Mouse (Mus musculus) liver, embryonic 14.5 days (tissue): ENCODE results near the gene 6030458C11Rik. TPM values are rescaled to one million over a fixed set of nuclear protein-coding genes. Genes with fewer than 3 reads are reported as not detected.
"Not testable (repeated sequence)": the region's sequence is repeated elsewhere in the genome, so short reads cannot be mapped to it uniquely, and the experiment has no call there.

Experiments used
- ATAC-seq: fragments of 200-750 bp; cut with Nextera tagmentation; 2 replicates; pipeline ENCODE4 v1.8.0; 2017; ENCODE audit warnings: moderate number of reproducible peaks, mild to moderate bottlenecking, moderate library complexity; ENCODE audit not compliant: insufficient read depth
- DNase-seq, 3 experiments: peaks; one replicate each; pipeline ENCODE4 v3.0.0-alpha.2; 2012 to 2013; ENCODE audit warnings: low read depth in 3 of 3, low spot score in 3 of 3
- H3K27ac ChIP-seq: fragments of 300-500 bp; sonication (generic); 2 replicates; pipeline ENCODE4 v1.5.1; 2014; ENCODE audit warnings: moderate library complexity, mild to moderate bottlenecking, control low read depth, inconsistent platforms
- H3K27me3 ChIP-seq: fragments of 300-500 bp; sonication (generic); 2 replicates; pipeline ENCODE4 v1.6.1; 2014; ENCODE audit warnings: mild to moderate bottlenecking, low read length, moderate library complexity; ENCODE audit not compliant: control insufficient read depth, insufficient read depth
- H3K36me3 ChIP-seq: fragments of 300-500 bp; sonication (generic); replicated peaks from 2 replicates; pipeline ENCODE4 v1.6.1; 2014; ENCODE audit warnings: low read depth; ENCODE audit not compliant: control insufficient read depth, insufficient read depth
- H3K4me1 ChIP-seq, 2 experiments: fragments of 200-500 bp in 1 of 2; fragments of 300-500 bp in 1 of 2; sonication (generic) in 1 of 2; replicated peaks; 2 replicates each; pipeline ENCODE4 v1.6.1; 2012 to 2014; ENCODE audit warnings: antibody characterized with exemption in 1 of 2, inconsistent platforms in 1 of 2, low read length in 1 of 2; ENCODE audit not compliant: control insufficient read depth in 2 of 2, insufficient read depth in 2 of 2
- H3K4me2 ChIP-seq: fragments of 300-500 bp; sonication (generic); 2 replicates; pipeline ENCODE4 v1.6.1; 2014; ENCODE audit warnings: low read depth, mild to moderate bottlenecking, control low read depth, moderate library complexity
- H3K4me3 ChIP-seq, 2 experiments: fragments of 200-500 bp in 1 of 2; fragments of 300-500 bp in 1 of 2; sonication (generic) in 1 of 2; 2 replicates each; pipeline ENCODE4 v1.5.1; 2012 to 2014; ENCODE audit warnings: low read depth in 2 of 2, low read length in 2 of 2, mild to moderate bottlenecking in 2 of 2, control low read depth in 1 of 2, inconsistent platforms in 1 of 2, moderate library complexity in 1 of 2; ENCODE audit not compliant: insufficient read depth in 1 of 2
- H3K9ac ChIP-seq: fragments of 300-500 bp; sonication (generic); replicated peaks from 2 replicates; pipeline ENCODE4 v1.6.1; 2014; ENCODE audit warnings: mild to moderate bottlenecking, control low read depth, moderate library complexity
- H3K9me3 ChIP-seq: fragments of 300-500 bp; sonication (generic); 2 replicates; pipeline ENCODE4 v1.6.1; 2016; ENCODE audit warnings: low read length, mixed read lengths; ENCODE audit not compliant: control insufficient read depth
- CTCF ChIP-seq: IDR thresholded peaks from 2 replicates; pipeline ENCODE4 v1.5.1; 2016; ENCODE audit warnings: antibody characterized with exemption, low read depth, control low read depth
- EP300 ChIP-seq: IDR thresholded peaks from 2 replicates; pipeline ENCODE4 v1.6.1; 2016; ENCODE audit warnings: antibody characterized with exemption, low read depth
- WGBS: fragments of 180-500 bp; shearing (Covaris S2); extraction: QIAGEN DNeasy Blood & Tissue Kit; methylation state at CpG from one replicate; pipeline ENCODE4 v1.1.7; 2014; ENCODE audit not compliant: insufficient replicate concordance; 5-methylcytosine and 5-hydroxymethylcytosine counted together
- polyA plus RNA-seq, 2 experiments: library from polyadenylated mRNA; depleted of rRNA in 1 of 2; stranded (reverse) in 1 of 2; unstranded in 1 of 2; fragments of >200 nt; fragmentation: Nextera tagmentation in 1 of 2; extraction: Ambion mirVana in 1 of 2; gene quantifications; 2 replicates each; pipeline versions ENCODE4 v1.2.1 to v1.2.3; 2012 to 2014

Gene 6030458C11Rik
- polyA plus RNA-seq, 2 experiments = 14.3 to 21.4 TPM

GRCm38 (mm10) chr15:12805071-12805470, 19.4 kb downstream of the 6030458C11Rik start:
- Histone ChIP-seq H3K4me3 (no peak overlapping the region), H3K4me2 (no peak overlapping the region), H3K27me3 (no peaks in the 10 kb centered on the region), H3K4me1 (peaks cover 0 to 12% of the 10 kb centered on the region in 2 experiments; a peak in 3 of 4 replicates), H3K9me3 (no peaks in the 10 kb centered on the region), H3K27ac (no peak overlapping the region), H3K9ac (no peak overlapping the region), H3K36me3 (peaks cover 27% of the 10 kb centered on the region)
- TF ChIP-seq EP300 (no peak), CTCF (no peak)
- 54% methylated on average over 4 of the region's 4 CpGs for WGBS
- ATAC-seq (peak; percentile 33; the same call in 1 of the 2 replicates), DNase-seq (peak in 1 of 3 experiments; percentile 82)

DNA sequence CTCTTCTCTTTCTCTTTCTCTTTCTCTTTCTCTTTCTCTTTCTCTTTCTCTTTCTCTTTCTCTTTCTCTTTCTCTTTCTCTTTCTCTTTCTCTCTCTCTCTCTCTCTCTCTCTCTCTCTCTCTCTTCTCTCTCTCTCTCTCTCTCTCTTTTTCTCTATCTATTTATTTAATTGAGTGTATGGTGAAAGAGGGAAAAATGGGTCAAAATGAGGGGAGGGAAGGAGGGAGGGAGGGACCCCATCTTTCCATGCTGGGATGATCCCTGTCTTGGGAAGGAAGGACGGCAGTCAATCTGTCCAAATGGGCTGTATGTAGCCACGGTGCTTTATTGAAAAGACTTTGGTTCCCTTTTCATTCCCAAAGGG, 23.3 kb downstream of the 6030458C11Rik start:
- not testable (repeated sequence) for H3K27ac ChIP-seq, H3K9me3 ChIP-seq, H3K4me1 ChIP-seq, H3K9ac ChIP-seq, H3K4me2 ChIP-seq, ATAC-seq, H3K27me3 ChIP-seq, DNase-seq, H3K36me3 ChIP-seq
- H3K4me3 ChIP-seq = peak overlapping the region in 1 of 2 experiments; percentile 38; a peak in 1 of 4 replicates
- WGBS = 60% methylated on average over 2 of the region's 2 CpGs

- Histone ChIP-seq H3K9ac (no peak overlapping the region), H3K4me2 (0 out of 2 replicates have a peak overlapping the region, but pooled peaks have one; percentile 8), H3K4me3 (peak overlapping the region in 1 of 2 experiments; percentile 38; a peak in 1 of 4 replicates), H3K27me3 (no peaks in the 10 kb centered on the region; the same call in 1 of the 2 replicates), H3K9me3 (no peaks in the 10 kb centered on the region), H3K27ac (no peak overlapping the region), H3K4me1 (peaks cover 0 to 3% of the 10 kb centered on the region in 2 experiments; a peak in 3 of 4 replicates), H3K36me3 (no peaks in the 10 kb centered on the region)
- 40% methylated on average over 15 of the region's 15 CpGs for WGBS
- TF ChIP-seq EP300 = no peak
- no peak for TF ChIP-seq CTCF
- ATAC-seq = no peak
- DNase-seq = no peak
Observed at GRCm38 (mm10) chr15:12800405-12801141, 23.9 kb downstream of the 6030458C11Rik start.

GRCm38 (mm10) chr15:12798043-12798442, 26.4 kb downstream of the 6030458C11Rik start:
- no peaks in the 10 kb centered on the region for H3K36me3 ChIP-seq
- 66% methylated on average over 6 of the region's 6 CpGs for WGBS
- ATAC-seq = no peak
- H3K27me3 ChIP-seq = no peaks in the 10 kb centered on the region; the same call in 1 of the 2 replicates
- H3K4me2 ChIP-seq = no peak overlapping the region
- no peak for DNase-seq
- no peak overlapping the region for H3K9ac ChIP-seq
- H3K9me3 ChIP-seq = no peaks in the 10 kb centered on the region
- TF ChIP-seq CTCF (no peak), EP300 (no peak)
- H3K27ac ChIP-seq = no peak overlapping the region
- no peaks in the 10 kb centered on the region for H3K4me1 ChIP-seq
- H3K4me3 ChIP-seq = no peak overlapping the region

- DNase-seq = no peak
- H3K4me1 ChIP-seq = no peaks in the 10 kb centered on the region
- no peak for ATAC-seq
Observed at GRCm38 (mm10) chr15:12795909-12796470, 28.5 kb downstream of the 6030458C11Rik start.

More at GRCm38 (mm10) chr15:12795909-12796470, 28.5 kb downstream of the 6030458C11Rik start:
- WGBS = 54% methylated on average over 13 of the region's 13 CpGs
- no peaks in the 10 kb centered on the region for H3K36me3 ChIP-seq
- H3K27me3 ChIP-seq = no peaks in the 10 kb centered on the region; the same call in 1 of the 2 replicates
- no peak overlapping the region for H3K9ac ChIP-seq
- no peak overlapping the region for H3K27ac ChIP-seq
- no peaks in the 10 kb centered on the region for H3K9me3 ChIP-seq
- TF ChIP-seq CTCF (no peak), EP300 (no peak)
- H3K4me3 ChIP-seq = no peak overlapping the region
- no peak overlapping the region for H3K4me2 ChIP-seq
